Mouse (Mus musculus): ENCODE data around the gene Stab2. TPM values are rescaled to one million over a fixed set of nuclear protein-coding genes. Genes with fewer than 3 reads are reported as not detected.

Gene Stab2
- polyA plus RNA-seq, 1 experiment from 2014 or later, result 0.04 TPM

GRCm38 (mm10) chr10:86829515-86829914 lies 178.3 kb downstream of the Stab2 start:
- Histone ChIP-seq H3K9ac (ENCODE audit: low read depth, low read length) (no peak overlapping the region), H3K36me3 (ENCODE audit: control insufficient read depth, insufficient read depth, low read length) (peaks cover 9% of the 10 kb centered on the region)
- 92% methylated on average over 2 of the region's 2 CpGs for WGBS

GRCm38 (mm10) chr10:86828221-86829135 lies 179.3 kb downstream of the Stab2 start:
- H3K4me2 ChIP-seq (ENCODE audit: low read length), result no peak overlapping the region
- ATAC-seq, result peak; percentile 21; the same call in 1 of the 2 replicates
- H3K4me1 ChIP-seq (ENCODE audit: control insufficient read depth, insufficient read depth, low read depth, low read length), result no peaks in the 10 kb centered on the region
- H3K9ac ChIP-seq (ENCODE audit: low read depth, low read length), result no peak overlapping the region
- H3K36me3 ChIP-seq (ENCODE audit: control insufficient read depth, insufficient read depth, low read length), result peaks cover 2% of the 10 kb centered on the region
- WGBS, result 80% methylated on average over 15 of the region's 15 CpGs
- H3K9me3 ChIP-seq (ENCODE audit: control insufficient read depth, low read length), result no peaks in the 10 kb centered on the region
- no peak overlapping the region for H3K4me3 ChIP-seq (ENCODE audit: low read length)
- no peak overlapping the region for H3K27ac ChIP-seq (ENCODE audit: low read depth, low read length)
- H3K27me3 ChIP-seq (replicated peaks; ENCODE audit: control insufficient read depth, insufficient read depth, low read length), result no peaks in the 10 kb centered on the region

More at GRCm38 (mm10) chr10:86829515-86829914, 178.3 kb downstream of the Stab2 start:
- H3K27ac ChIP-seq (ENCODE audit: low read depth, low read length), result no peak overlapping the region
- no peak overlapping the region for H3K4me2 ChIP-seq (ENCODE audit: low read length)
- H3K9me3 ChIP-seq (ENCODE audit: control insufficient read depth, low read length), result no peaks in the 10 kb centered on the region
- H3K4me3 ChIP-seq (ENCODE audit: low read length), result no peak overlapping the region
- no peaks in the 10 kb centered on the region for H3K4me1 ChIP-seq (ENCODE audit: control insufficient read depth, insufficient read depth, low read depth, low read length)
- no peak for ATAC-seq
- H3K27me3 ChIP-seq (replicated peaks; ENCODE audit: control insufficient read depth, insufficient read depth, low read length), result no peaks in the 10 kb centered on the region

- Histone ChIP-seq H3K27me3 (replicated peaks; ENCODE audit: control insufficient read depth, insufficient read depth, low read length) (no peaks in the 10 kb centered on the region), H3K9ac (ENCODE audit: low read depth, low read length) (no peak overlapping the region), H3K9me3 (ENCODE audit: control insufficient read depth, low read length) (no peaks in the 10 kb centered on the region), H3K36me3 (ENCODE audit: control insufficient read depth, insufficient read depth, low read length) (peaks cover 1% of the 10 kb centered on the region), H3K27ac (ENCODE audit: low read depth, low read length) (no peak overlapping the region), H3K4me3 (ENCODE audit: low read length) (no peak overlapping the region), H3K4me2 (ENCODE audit: low read length) (no peak overlapping the region), H3K4me1 (ENCODE audit: control insufficient read depth, insufficient read depth, low read depth, low read length) (no peaks in the 10 kb centered on the region)
- 84% methylated on average over 3 of the region's 3 CpGs for WGBS
- ATAC-seq, result no peak
Measured at GRCm38 (mm10) chr10:86826929-86827328, 180.9 kb downstream of the Stab2 start.

- Histone ChIP-seq H3K36me3 (ENCODE audit: control insufficient read depth, insufficient read depth, low read length) (no peaks in the 10 kb centered on the region; the same call in none of the 2 replicates), H3K27ac (ENCODE audit: low read depth, low read length) (no peak overlapping the region), H3K9me3 (ENCODE audit: control insufficient read depth, low read length) (no peaks in the 10 kb centered on the region), H3K27me3 (replicated peaks; ENCODE audit: control insufficient read depth, insufficient read depth, low read length) (no peaks in the 10 kb centered on the region), H3K9ac (ENCODE audit: low read depth, low read length) (no peak overlapping the region), H3K4me1 (ENCODE audit: control insufficient read depth, insufficient read depth, low read depth, low read length) (no peaks in the 10 kb centered on the region), H3K4me2 (ENCODE audit: low read length) (no peak overlapping the region), H3K4me3 (ENCODE audit: low read length) (no peak overlapping the region)
- 88% methylated on average over 10 of the region's 10 CpGs for WGBS
- peak; percentile 21; the same call in 1 of the 2 replicates for ATAC-seq
Measured at GRCm38 (mm10) chr10:86825871-86826522, 181.8 kb downstream of the Stab2 start.

- Histone ChIP-seq H3K36me3 (ENCODE audit: control insufficient read depth, insufficient read depth, low read length) (no peaks in the 10 kb centered on the region; the same call in none of the 2 replicates), H3K27me3 (replicated peaks; ENCODE audit: control insufficient read depth, insufficient read depth, low read length) (no peaks in the 10 kb centered on the region), H3K4me2 (ENCODE audit: low read length) (no peak overlapping the region), H3K9me3 (ENCODE audit: control insufficient read depth, low read length) (no peaks in the 10 kb centered on the region), H3K4me1 (ENCODE audit: control insufficient read depth, insufficient read depth, low read depth, low read length) (peaks cover 1% of the 10 kb centered on the region), H3K27ac (ENCODE audit: low read depth, low read length) (no peak overlapping the region), H3K9ac (ENCODE audit: low read depth, low read length) (no peak overlapping the region), H3K4me3 (ENCODE audit: low read length) (no peak overlapping the region)
- 51% methylated on average over 14 of the region's 14 CpGs for WGBS
- no peak for ATAC-seq
Measured at GRCm38 (mm10) chr10:86824871-86825270, 183.0 kb downstream of the Stab2 start.

- H3K4me3 ChIP-seq (ENCODE audit: low read length), result no peak overlapping the region
- H3K9ac ChIP-seq (ENCODE audit: low read depth, low read length), result no peak overlapping the region
- H3K4me1 ChIP-seq (ENCODE audit: control insufficient read depth, insufficient read depth, low read depth, low read length), result peaks cover 9% of the 10 kb centered on the region
- no peaks in the 10 kb centered on the region; the same call in none of the 2 replicates for H3K36me3 ChIP-seq (ENCODE audit: control insufficient read depth, insufficient read depth, low read length)
- no peaks in the 10 kb centered on the region for H3K9me3 ChIP-seq (ENCODE audit: control insufficient read depth, low read length)
- no peaks in the 10 kb centered on the region for H3K27me3 ChIP-seq (replicated peaks; ENCODE audit: control insufficient read depth, insufficient read depth, low read length)
- H3K4me2 ChIP-seq (ENCODE audit: low read length), result no peak overlapping the region
- 81% methylated on average over 6 of the region's 6 CpGs for WGBS
- no peak overlapping the region for H3K27ac ChIP-seq (ENCODE audit: low read depth, low read length)
- ATAC-seq, result no peak
Measured at GRCm38 (mm10) chr10:86824093-86824492, 183.7 kb downstream of the Stab2 start.

GRCm38 (mm10) chr10:86821014-86821413 lies 186.8 kb downstream of the Stab2 start:
- Histone ChIP-seq H3K27ac (ENCODE audit: low read depth, low read length) (no peak overlapping the region), H3K36me3 (ENCODE audit: control insufficient read depth, insufficient read depth, low read length) (no peaks in the 10 kb centered on the region; the same call in 1 of the 2 replicates), H3K4me2 (ENCODE audit: low read length) (no peak overlapping the region), H3K9me3 (ENCODE audit: control insufficient read depth, low read length) (no peaks in the 10 kb centered on the region), H3K9ac (ENCODE audit: low read depth, low read length) (no peak overlapping the region), H3K4me3 (ENCODE audit: low read length) (no peak overlapping the region), H3K4me1 (ENCODE audit: control insufficient read depth, insufficient read depth, low read depth, low read length) (peaks cover 9% of the 10 kb centered on the region), H3K27me3 (replicated peaks; ENCODE audit: control insufficient read depth, insufficient read depth, low read length) (no peaks in the 10 kb centered on the region)
- ATAC-seq, result no peak
- WGBS, result 95% methylated on average over 7 of the region's 7 CpGs

- H3K9me3 ChIP-seq (ENCODE audit: control insufficient read depth, low read length), result no peaks in the 10 kb centered on the region
- peak overlapping the region; percentile 27 for H3K4me2 ChIP-seq (ENCODE audit: low read length)
- peak; percentile 92 for ATAC-seq
- H3K27ac ChIP-seq (ENCODE audit: low read depth, low read length), result peak overlapping the region; percentile 41; the same call in 1 of the 2 replicates
- H3K36me3 ChIP-seq (ENCODE audit: control insufficient read depth, insufficient read depth, low read length), result no peaks in the 10 kb centered on the region; the same call in 1 of the 2 replicates
- no peak overlapping the region; the same call in 1 of the 2 replicates for H3K9ac ChIP-seq (ENCODE audit: low read depth, low read length)
- H3K4me1 ChIP-seq (ENCODE audit: control insufficient read depth, insufficient read depth, low read depth, low read length), result peaks cover 9% of the 10 kb centered on the region
- no peak overlapping the region for H3K4me3 ChIP-seq (ENCODE audit: low read length)
- H3K27me3 ChIP-seq (replicated peaks; ENCODE audit: control insufficient read depth, insufficient read depth, low read length), result no peaks in the 10 kb centered on the region
- 13% methylated on average over 8 of the region's 8 CpGs for WGBS
Measured at GRCm38 (mm10) chr10:86819649-86820165, 188.1 kb downstream of the Stab2 start.

GRCm38 (mm10) chr10:86815133-86815532 lies 192.7 kb downstream of the Stab2 start:
- no peak overlapping the region for H3K27ac ChIP-seq (ENCODE audit: low read depth, low read length)
- no peak overlapping the region for H3K4me2 ChIP-seq (ENCODE audit: low read length)
- H3K4me3 ChIP-seq (ENCODE audit: low read length), result no peak overlapping the region
- H3K4me1 ChIP-seq (ENCODE audit: control insufficient read depth, insufficient read depth, low read depth, low read length), result peaks cover 9% of the 10 kb centered on the region
- no peaks in the 10 kb centered on the region for H3K9me3 ChIP-seq (ENCODE audit: control insufficient read depth, low read length)
- H3K27me3 ChIP-seq (replicated peaks; ENCODE audit: control insufficient read depth, insufficient read depth, low read length), result no peaks in the 10 kb centered on the region
- no peak overlapping the region for H3K9ac ChIP-seq (ENCODE audit: low read depth, low read length)
- H3K36me3 ChIP-seq (ENCODE audit: control insufficient read depth, insufficient read depth, low read length), result peaks cover 4% of the 10 kb centered on the region
- no peak for ATAC-seq
- WGBS, result 83% methylated on average over 7 of the region's 7 CpGs

All from hindbrain, embryonic 16.5 days (tissue).